Mouse (Mus musculus): ENCODE results near the gene Mrto4. TPM values are rescaled to one million over a fixed set of nuclear protein-coding genes. Genes with fewer than 3 reads are reported as not detected.

Gene Mrto4
- total RNA-seq, 2 experiments from 2014 or later, result 43.8 to 45.3 TPM

DNA sequence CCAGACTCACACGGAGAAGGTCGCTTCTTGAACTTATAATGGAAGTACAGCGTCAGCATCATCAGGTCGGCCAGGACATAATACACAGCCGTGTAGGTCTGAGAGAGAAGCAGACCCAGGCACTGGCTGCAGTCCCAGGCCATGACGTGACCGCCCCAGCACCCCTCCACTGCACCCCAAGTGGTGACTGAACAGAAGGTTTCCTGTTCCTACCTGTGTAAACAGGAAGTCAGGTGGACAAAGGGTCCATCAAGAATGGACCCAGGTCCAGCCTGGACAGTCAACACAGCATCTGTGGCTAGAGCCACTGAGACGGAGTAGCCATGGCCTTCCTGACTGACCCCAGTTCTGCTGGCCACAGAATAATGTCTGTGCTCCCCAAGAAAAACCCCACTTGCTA, 50.6 kb downstream of the Mrto4 start:
- intact Hi-C loops (cut with DNase I), result no loop called here
- no peak for DNase-seq (ENCODE audit: low spot score in 2 of 2)

DNA sequence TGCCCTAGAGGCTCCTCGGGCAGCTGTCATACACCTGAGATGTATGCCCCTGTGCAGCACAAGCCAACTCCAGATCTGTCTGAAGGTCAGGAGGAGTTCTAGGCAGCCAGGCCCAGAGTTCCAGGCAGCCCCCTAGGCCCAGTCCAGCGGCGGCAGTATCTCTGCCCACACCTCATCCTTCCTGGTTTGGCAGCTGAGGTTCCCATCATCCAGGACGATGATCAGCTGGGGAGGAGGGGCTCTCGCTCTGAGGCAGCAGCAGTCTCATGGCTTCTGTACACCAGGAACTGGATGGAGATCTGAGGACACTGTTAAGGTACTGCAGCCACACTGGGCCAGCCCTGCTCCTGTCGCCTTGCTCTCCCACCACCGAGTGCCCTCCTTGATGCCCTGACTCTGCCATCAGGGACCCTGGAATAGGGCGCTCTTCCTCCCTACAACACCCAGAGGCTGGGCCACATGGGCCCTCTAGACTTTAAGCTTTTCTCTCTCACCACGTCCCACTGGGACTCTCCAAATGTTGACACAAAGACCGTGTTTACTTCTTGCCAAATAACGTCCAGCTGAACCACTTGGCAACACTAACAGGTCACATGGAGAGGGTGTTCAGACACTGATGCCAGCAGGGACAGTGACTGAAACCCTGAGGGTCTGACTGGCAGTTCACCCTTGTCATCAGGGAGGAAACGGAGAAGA, 53.6 kb downstream of the Mrto4 start:
- DNase-seq (ENCODE audit: low spot score in 2 of 2), result no peak
- intact Hi-C loops (cut with DNase I), result no loop called here

DNA sequence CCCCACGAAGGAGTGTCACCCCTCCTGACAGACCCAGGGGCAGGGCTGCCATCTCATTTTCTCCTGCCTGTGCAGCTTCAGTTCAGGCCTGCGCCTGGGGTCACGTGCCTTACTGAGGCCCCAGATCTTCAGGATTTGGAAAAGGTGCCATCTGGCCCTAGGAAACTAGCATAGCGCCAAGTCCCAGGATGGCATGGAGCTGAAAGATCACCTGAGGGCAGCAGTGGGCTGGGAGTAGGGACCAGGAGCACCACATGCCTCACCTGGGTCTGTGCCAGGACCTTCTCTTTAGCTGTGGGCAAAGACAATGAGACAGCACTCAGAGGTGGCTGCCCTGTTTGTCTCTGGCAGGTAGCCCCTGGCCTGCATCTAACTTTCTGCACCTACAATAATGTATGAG, 54.8 kb downstream of the Mrto4 start:
- no peak for DNase-seq (ENCODE audit: low spot score in 2 of 2)
- intact Hi-C loops (cut with DNase I), result no loop called here

Small RNAs within 50 kb of the gene (microRNA-seq; reads per million reads assigned to microRNA genes)
- not detected for gene Gm24245
- gene Gm25732, result not detected

Other genes starting within 250 kb of the Mrto4 start
- 100 to 1,000 TPM; 196 to 197 TPM for gene Minos1, start 221.5 kb downstream of the Mrto4 start, total RNA-seq (2021)
- 100 to 1,000 TPM; 343 to 354 TPM for gene Capzb, start 159.7 kb downstream of the Mrto4 start, total RNA-seq (2021)
- 10 to 100 TPM; 11.1 to 13.4 TPM for gene Pqlc2, start 41.9 kb downstream of the Mrto4 start, total RNA-seq (2021)
- 10 to 100 TPM; 24.9 to 32.3 TPM for gene Akr7a5, start 41.8 kb downstream of the Mrto4 start, total RNA-seq (2021)
- gene Emc1, start within 50 bp of the Mrto4 start, total RNA-seq (2021), result 10 to 100 TPM; 85.9 to 87.9 TPM
- 100 to 1,000 TPM; 155 to 199 TPM for gene Ubr4, start within 50 bp of the Mrto4 start, total RNA-seq (2021)
- gene Iffo2, start 178.0 kb upstream of the Mrto4 start, total RNA-seq (2021), result 10 to 100 TPM; 15.7 to 18.8 TPM